19 mouse cellular contexts compared by ENCODE assay signal in genomic region chr3:103567226-103567625, GRCm38 (mm10). TPM values are rescaled to one million over a fixed set of nuclear protein-coding genes. Genes with fewer than 3 reads are reported as not detected.
"Had no signal": no experiment of that assay in that cellular context is flagged by ENCODE, and none has a peak within 500 bp of the region (broad histone marks: within the 10 kb centered on the region; RNA-seq: fewer than 3 reads in every experiment).

No protein-coding gene starts in this region.

- H3K9me3 ChIP-seq: limb, embryonic 10.5 days; liver, embryonic 15.5 days; midbrain, embryonic 10.5 days; neural tube, embryonic 13.5 days; stomach, embryonic 15.5 days had no signal

- ATAC-seq: midbrain, embryonic 16.5 days had no signal

- DNase-seq: kidney, adult 9 months; kidney, postnatal 10 days; kidney, postnatal 4 days; lung, adult 2 months; lung, postnatal 10 days; lung, postnatal 4 days; retina, postnatal 1 day; right cerebral cortex, postnatal 14 days; thymus, adult 2 months; thymus, postnatal 36 days had no signal

- H3K4me1 ChIP-seq: liver, embryonic 15.5 days; stomach, embryonic 15.5 days had no signal

- H3K27ac ChIP-seq: left cerebral cortex, adult 2 months; limb, embryonic 10.5 days; liver, embryonic 15.5 days; midbrain, embryonic 10.5 days; neural tube, embryonic 13.5 days; stomach, embryonic 15.5 days had no signal

- H3K9ac ChIP-seq: liver, embryonic 15.5 days; neural tube, embryonic 13.5 days; stomach, embryonic 15.5 days had no signal

- H3K36me3 ChIP-seq: limb, embryonic 10.5 days; liver, embryonic 15.5 days; midbrain, embryonic 10.5 days; neural tube, embryonic 13.5 days; stomach, embryonic 15.5 days had no signal

- H3K4me2 ChIP-seq: liver, embryonic 11.5 days; liver, embryonic 15.5 days; neural tube, embryonic 13.5 days; stomach, embryonic 15.5 days had no signal

- H3K4me3 ChIP-seq: left cerebral cortex, adult 2 months; limb, embryonic 10.5 days; liver, embryonic 15.5 days; midbrain, embryonic 10.5 days; neural tube, embryonic 13.5 days; stomach, embryonic 15.5 days had no signal

RNA-seq across cellular contexts. Expression of gene Syt6, which starts 7.8 kb away (rescaled TPM):
- total RNA-seq: megakaryocyte, adult 5-6 weeks had no signal
